Mouse (Mus musculus) stomach, postnatal 0 days (tissue): ENCODE measurements around the gene Speer4f1.

Source experiments
- CTCF ChIP-seq: IDR thresholded peaks from 2 replicates; pipeline ENCODE4 v1.5.1; 2016; ENCODE audit warnings: antibody characterized with exemption, low read depth, mild to moderate bottlenecking, moderate library complexity
- EP300 ChIP-seq: optimal IDR thresholded peaks from 2 replicates; pipeline ENCODE3; 2016; ENCODE audit warnings: antibody characterized with exemption

DNA sequence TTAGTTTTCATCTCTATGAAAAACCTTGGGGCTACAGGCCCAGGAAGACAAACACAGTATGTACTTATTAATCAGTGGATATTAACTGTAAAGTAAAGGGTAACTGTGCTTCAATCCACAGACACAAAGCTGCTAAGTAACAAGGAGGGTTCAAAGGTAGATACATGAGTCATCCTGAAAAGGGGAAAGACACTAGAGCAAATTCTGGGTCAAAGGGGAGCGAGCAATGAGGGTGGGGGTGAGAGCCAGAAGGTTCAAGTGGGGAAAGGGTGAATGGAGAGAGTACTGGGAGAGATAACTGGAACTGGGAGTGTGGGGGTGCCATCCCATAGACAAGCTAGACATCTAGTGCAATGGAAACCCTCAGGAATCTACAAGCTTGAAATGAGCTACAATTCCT is 49.0 kb upstream of the Speer4f1 start:
- no peak for TF ChIP-seq CTCF
- no peak for TF ChIP-seq EP300
